ENCODE assay signal across 7 mouse cellular contexts in genomic region chr6:120835474-120836374, GRCm38 (mm10). TPM values are rescaled to one million over a fixed set of nuclear protein-coding genes. Genes with fewer than 3 reads are reported as not detected.
DNase-seq lines count a peak whose midpoint lies in the region; ATAC-seq and TF ChIP-seq lines count a peak whose summit lies in the region.

Gene Bcl2l13 (plus strand): TSS chr6:120836212.

- peak within 1 kb of the TSS; percentile 95 for H3K9ac ChIP-seq in embryonic facial prominence, embryonic 13.5 days
- H3K9ac ChIP-seq in heart, adult 2 months (ENCODE audit: low read depth, low read length): peak within 1 kb of the TSS; percentile 97
- peak within 1 kb of the TSS; percentile 94 for H3K9ac ChIP-seq in limb, embryonic 13.5 days
- H3K9ac ChIP-seq in midbrain, embryonic 16.5 days (ENCODE audit: low read depth, low read length): peak within 1 kb of the TSS; percentile 99

- ATAC-seq in embryonic facial prominence, embryonic 13.5 days (ENCODE audit: insufficient number of reproducible peaks, insufficient read depth, low FRiP score, low TSS enrichment, low read depth): peak; percentile 87
- ATAC-seq in limb, embryonic 13.5 days (ENCODE audit: low FRiP score, low read depth): peak; percentile 94
- peak; percentile 94 for ATAC-seq in midbrain, embryonic 16.5 days

- no peaks in the 10 kb centered on the region for H3K27me3 ChIP-seq in embryonic facial prominence, embryonic 13.5 days
- H3K27me3 ChIP-seq in heart, adult 2 months (ENCODE audit: control insufficient read depth, insufficient read depth, low read length): no peaks in the 10 kb centered on the region
- no peaks in the 10 kb centered on the region for H3K27me3 ChIP-seq in limb, embryonic 13.5 days
- H3K27me3 ChIP-seq in midbrain, embryonic 16.5 days (ENCODE audit: control insufficient read depth, insufficient read depth, low read depth, low read length): peaks cover 3% of the 10 kb centered on the region; the same call in 1 of the 2 replicates

- 4% methylated on average over 40 of the region's 40 CpGs for WGBS in embryonic facial prominence, embryonic 13.5 days
- WGBS in heart, adult 2 months: 3% methylated on average over 40 of the region's 40 CpGs
- WGBS in limb, embryonic 13.5 days: 5% methylated on average over 40 of the region's 40 CpGs
- 5% methylated on average over 40 of the region's 40 CpGs for WGBS in midbrain, embryonic 16.5 days

- peak; percentile 77; the same call in 1 of the 2 replicates for TF ChIP-seq EP300 in heart, adult 2 months (IDR thresholded peaks at IDR 0.05; ENCODE audit: insufficient read depth, low read depth, low read length)

- 0 out of 2 replicates have a peak, but pooled peaks cover 1% of the 10 kb centered on the region for H3K79me2 ChIP-seq in heart, adult 2 months (replicated peaks; ENCODE audit: control insufficient read depth, insufficient read depth, low read length)

- intact Hi-C loops in heart, adult 2 months (cut with DNase I): no loop called here

- peak; percentile 81 for TF ChIP-seq CTCF in heart, adult 2 months (IDR thresholded peaks at IDR 0.05)

- peaks cover 10% of the 10 kb centered on the region for H3K4me1 ChIP-seq in embryonic facial prominence, embryonic 13.5 days
- H3K4me1 ChIP-seq in heart, adult 2 months (ENCODE audit: control insufficient read depth, insufficient read depth, low read length): no peaks in the 10 kb centered on the region
- H3K4me1 ChIP-seq in limb, embryonic 13.5 days: peaks cover 6% of the 10 kb centered on the region
- H3K4me1 ChIP-seq in midbrain, embryonic 16.5 days (ENCODE audit: control insufficient read depth, insufficient read depth, low read length): peaks cover 9% of the 10 kb centered on the region

- peaks cover 4% of the 10 kb centered on the region for H3K36me3 ChIP-seq in embryonic facial prominence, embryonic 13.5 days
- H3K36me3 ChIP-seq in heart, adult 2 months (ENCODE audit: control insufficient read depth, insufficient read depth, low read length): no peaks in the 10 kb centered on the region; the same call in 1 of the 2 replicates
- peaks cover 13% of the 10 kb centered on the region for H3K36me3 ChIP-seq in limb, embryonic 13.5 days
- H3K36me3 ChIP-seq in midbrain, embryonic 16.5 days (ENCODE audit: control insufficient read depth, insufficient read depth, low read length): peaks cover 2% of the 10 kb centered on the region

- no peaks in the 10 kb centered on the region for H3K9me3 ChIP-seq in embryonic facial prominence, embryonic 13.5 days
- H3K9me3 ChIP-seq in limb, embryonic 13.5 days: no peaks in the 10 kb centered on the region
- no peaks in the 10 kb centered on the region for H3K9me3 ChIP-seq in midbrain, embryonic 16.5 days (replicated peaks; ENCODE audit: control insufficient read depth, low read length, poor library complexity, severe bottlenecking)

- H3K4me2 ChIP-seq in embryonic facial prominence, embryonic 13.5 days: peak within 1 kb of the TSS; percentile 71
- H3K4me2 ChIP-seq in limb, embryonic 13.5 days (replicated peaks): peak within 1 kb of the TSS; percentile 81
- H3K4me2 ChIP-seq in midbrain, embryonic 16.5 days (ENCODE audit: low read length): peak within 1 kb of the TSS; percentile 82

- H3K27ac ChIP-seq in embryonic facial prominence, embryonic 13.5 days: peak within 1 kb of the TSS; percentile 97
- H3K27ac ChIP-seq in heart, adult 2 months: peak within 1 kb of the TSS; percentile 99
- peak within 1 kb of the TSS; percentile 95 for H3K27ac ChIP-seq in limb, embryonic 13.5 days
- peak within 1 kb of the TSS; percentile 96 for H3K27ac ChIP-seq in midbrain, embryonic 16.5 days (ENCODE audit: low read length)

- H3K4me3 ChIP-seq in embryonic facial prominence, embryonic 13.5 days: peak within 1 kb of the TSS; percentile 87
- H3K4me3 ChIP-seq in heart, adult 2 months: peak within 1 kb of the TSS; percentile 98
- H3K4me3 ChIP-seq in limb, embryonic 13.5 days: peak within 1 kb of the TSS; percentile 90
- H3K4me3 ChIP-seq in midbrain, embryonic 16.5 days (ENCODE audit: low read depth, low read length): peak within 1 kb of the TSS; percentile 91

- TF ChIP-seq POLR2A in heart, adult 2 months (IDR thresholded peaks at IDR 0.05; ENCODE audit: insufficient read depth, low read depth, low read length): peak; percentile 96

- DNase-seq in adrenal gland, postnatal 25 days: peak; percentile 98
- DNase-seq in heart, adult 2 months: peak; percentile 97 to 100
- peak; percentile 95 to 98 for DNase-seq in kidney, adult 8-10 months
- DNase-seq in spleen, postnatal 10 days (ENCODE audit: low spot score in 2 of 2): peak; percentile 98 to 100

RNA-seq across cellular contexts. Expression of gene Bcl2l13, which starts in this region (rescaled TPM):
- 56.4 and 66.0 TPM in 2 replicates for total RNA-seq in adrenal gland, postnatal 25 days (2021)
- polyA plus RNA-seq in embryonic facial prominence, embryonic 13.5 days (2015; fragmentation: Nextera tagmentation; extraction: Ambion mirVana): 26.5 and 27.7 TPM in 2 replicates
- total RNA-seq in heart, adult 2 months (2021): 10 to 100 TPM; 72.5 to 84.8 TPM
- polyA plus RNA-seq in heart, adult 2 months (2012; rRNA removed): 36.2 and 49.7 TPM in 2 replicates
- polyA plus RNA-seq in limb, embryonic 13.5 days (2015; fragmentation: Nextera tagmentation; extraction: Ambion mirVana): 27.0 and 31.3 TPM in 2 replicates
- 23.4 and 26.7 TPM in 2 replicates for polyA plus RNA-seq in midbrain, embryonic 16.5 days (2015; fragmentation: Nextera tagmentation; extraction: Ambion mirVana)

Comparison
In these comparisons a context has a peak if more than half of its experiments do, and no peak if none do; other contexts are left out.
1. Peak in every context shown above with its lines: DNase-seq, ATAC-seq, H3K4me3 ChIP-seq and H3K27ac ChIP-seq.